Mouse (Mus musculus) layer of hippocampus, adult 9-11 months (tissue): Measurements from ENCODE around the gene Lmbr1.
A peak's percentile ranks its signal among the peaks of the same experiment; 100 is the strongest.

Source experiments
- DNase-seq: peaks from one replicate; pipeline ENCODE4 v3.0.0; 2022

The Lmbr1 gene

DNA sequence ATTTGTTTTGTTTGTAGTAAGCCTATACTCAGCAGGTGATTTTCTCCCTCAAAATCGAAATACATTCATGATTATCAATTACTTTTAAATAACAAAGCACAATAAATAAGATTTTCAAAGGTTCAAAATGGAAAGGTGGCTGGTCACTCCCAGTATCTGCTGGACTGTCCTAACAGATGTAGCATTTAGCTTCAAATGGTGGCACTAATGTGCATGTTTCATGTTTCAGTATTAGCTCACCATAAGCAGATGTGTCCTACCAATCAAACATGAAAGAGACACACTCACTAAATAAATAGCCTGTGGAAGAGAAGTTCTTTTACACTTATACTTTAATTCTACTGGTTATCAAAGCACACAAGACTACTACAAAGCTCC is 126.7 kb downstream of the Lmbr1 start:
- DNase-seq: no peak

DNA sequence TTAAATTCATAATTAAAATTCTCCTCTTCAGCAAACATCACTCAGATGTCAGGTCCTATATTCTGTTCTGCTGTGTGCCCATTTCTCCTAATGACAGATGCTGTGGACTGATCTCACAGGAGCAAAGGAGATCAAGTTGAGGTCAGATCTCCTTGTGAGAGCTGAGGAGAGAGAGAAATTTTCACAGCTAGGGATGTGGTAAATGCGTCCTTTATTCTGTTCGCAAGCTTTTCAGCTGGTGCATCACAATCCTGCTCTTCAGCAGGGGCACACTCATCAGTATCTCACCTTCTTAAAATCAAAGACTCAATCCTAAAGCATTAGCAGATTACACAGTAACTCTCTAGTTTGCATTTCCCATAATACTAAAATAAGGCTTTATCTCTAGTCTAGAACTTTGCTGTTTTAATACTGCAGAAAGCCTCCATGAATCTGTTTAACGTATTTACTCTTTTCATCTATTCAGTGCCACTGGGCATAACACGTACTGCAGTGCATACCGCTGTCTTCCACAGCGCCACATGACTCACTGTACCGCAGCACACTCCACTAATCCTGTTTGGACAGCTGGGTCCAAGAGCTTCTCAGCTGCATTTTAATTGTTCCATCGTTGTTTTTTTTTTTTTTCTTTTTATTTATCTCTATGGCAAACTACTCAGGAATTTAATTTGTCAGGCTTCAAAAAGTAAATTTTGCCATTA is 127.2 kb downstream of the Lmbr1 start:
- DNase-seq: no peak

DNA sequence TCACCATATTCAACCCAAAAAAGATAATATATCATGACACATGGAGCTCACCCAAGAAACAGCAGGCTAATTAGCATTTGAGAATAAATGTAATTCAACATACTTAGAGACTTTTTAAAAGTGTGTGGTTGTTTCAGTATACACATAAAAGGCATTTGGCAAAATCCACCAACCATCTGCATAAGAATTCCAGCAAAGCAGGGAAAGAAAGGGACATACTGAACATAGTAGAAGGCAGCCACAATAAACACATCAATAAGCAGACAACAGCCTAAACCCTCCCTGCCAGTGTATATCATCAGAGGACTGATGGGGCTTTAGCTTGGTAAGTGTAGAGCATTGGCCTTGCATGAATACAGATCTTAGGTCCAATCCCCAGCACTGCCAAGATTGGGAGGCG is 133.4 kb downstream of the Lmbr1 start:
- peak; percentile 29 for DNase-seq

DNA sequence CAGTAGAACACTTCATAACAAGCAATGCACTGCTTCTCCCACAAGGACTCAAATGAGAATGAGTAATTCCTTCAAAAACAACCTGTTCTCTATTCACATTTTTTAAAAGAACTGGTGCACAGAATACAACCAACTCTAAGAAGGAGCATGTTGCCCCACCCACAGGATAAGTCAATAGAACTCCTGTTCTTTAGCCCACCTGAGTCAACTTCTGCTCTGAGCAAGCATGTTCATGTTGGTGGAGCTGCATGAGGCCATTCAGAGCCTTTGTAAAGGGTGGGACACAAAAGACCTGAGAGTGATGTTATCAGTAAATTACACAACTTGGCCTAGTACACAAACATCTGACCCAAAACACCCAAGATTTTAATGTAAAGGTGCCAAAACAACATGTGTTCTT is 139.8 kb downstream of the Lmbr1 start:
- no peak for DNase-seq

DNA sequence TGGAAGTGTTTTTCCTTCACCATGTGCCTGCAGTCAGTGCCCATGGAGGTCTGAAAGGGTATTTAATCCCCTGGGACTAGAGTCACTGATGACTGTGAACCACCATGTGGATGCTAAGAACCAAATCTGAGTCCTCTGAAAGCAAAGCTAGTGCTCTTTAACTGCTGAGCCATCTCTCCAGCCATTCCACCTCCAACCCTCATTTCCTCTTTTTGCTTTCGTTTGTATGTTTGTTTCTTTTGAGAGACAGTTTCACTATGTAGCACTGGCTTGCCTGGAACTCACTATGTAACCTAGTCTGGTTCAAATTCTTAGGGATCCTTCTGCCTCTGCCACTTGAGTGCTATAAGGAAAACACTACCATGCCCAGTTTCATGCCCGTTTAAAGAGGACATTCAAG is 147.7 kb downstream of the Lmbr1 start:
- DNase-seq: no peak

GRCm38 (mm10) chr5:29224089-29224488 is 154.1 kb downstream of the Lmbr1 start:
- DNase-seq: no peak

GRCm38 (mm10) chr5:29217997-29218396 is 160.2 kb downstream of the Lmbr1 start:
- DNase-seq: no peak

- no peak for DNase-seq
These were observed 166.1 kb downstream of the Lmbr1 start for GRCm38 (mm10) chr5:29211980-29212555.

- DNase-seq: no peak
These were observed 172.5 kb downstream of the Lmbr1 start for GRCm38 (mm10) chr5:29205690-29206089.

GRCm38 (mm10) chr5:29199868-29200267 is 178.3 kb downstream of the Lmbr1 start:
- no peak for DNase-seq

DNA sequence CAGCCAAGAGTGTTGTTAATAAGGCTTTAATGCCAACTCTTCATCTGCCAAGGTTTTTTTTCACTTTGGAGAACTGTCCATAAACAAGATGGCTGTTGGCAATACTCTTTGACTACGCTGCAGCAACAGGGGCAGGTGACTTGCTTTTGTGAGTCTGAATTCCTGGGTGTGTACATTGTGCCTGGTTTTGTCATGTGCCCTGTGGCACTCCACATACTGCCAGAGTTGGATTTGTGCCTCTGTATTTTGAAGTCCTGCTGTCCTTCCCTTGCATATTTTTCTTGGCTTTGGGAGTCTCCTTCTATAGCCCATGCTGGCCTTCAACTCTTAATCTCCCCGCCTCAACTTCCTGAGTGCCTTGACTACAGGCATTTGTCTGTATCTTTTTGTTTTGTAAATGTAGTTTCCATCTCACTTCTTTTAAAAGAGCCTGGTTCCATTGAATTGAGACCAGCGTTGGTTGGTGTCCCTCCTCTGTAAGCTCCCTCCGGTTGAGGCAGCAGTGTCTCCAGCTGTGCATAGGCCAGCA is 179.2 kb downstream of the Lmbr1 start:
- DNase-seq: no peak

DNA sequence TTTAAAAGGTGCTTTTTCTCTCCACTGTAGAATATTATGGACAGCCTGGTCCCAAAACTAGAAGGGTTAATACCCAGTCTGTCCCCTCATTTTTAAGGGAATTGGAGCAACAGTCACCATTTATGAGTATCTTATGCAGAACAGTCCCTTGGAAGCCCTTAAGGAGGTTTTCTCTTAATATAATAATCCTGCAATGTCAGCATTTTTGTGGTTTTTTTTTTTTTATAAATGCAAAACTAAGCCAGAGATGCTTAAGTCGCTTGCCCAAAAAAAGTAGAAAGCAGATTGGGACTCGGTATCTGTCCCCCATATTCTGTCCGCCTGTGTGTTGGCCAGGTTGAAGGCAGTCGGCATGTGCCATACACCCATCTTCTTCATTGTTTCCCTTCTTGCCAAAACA is 181.0 kb downstream of the Lmbr1 start:
- no peak for DNase-seq

DNA sequence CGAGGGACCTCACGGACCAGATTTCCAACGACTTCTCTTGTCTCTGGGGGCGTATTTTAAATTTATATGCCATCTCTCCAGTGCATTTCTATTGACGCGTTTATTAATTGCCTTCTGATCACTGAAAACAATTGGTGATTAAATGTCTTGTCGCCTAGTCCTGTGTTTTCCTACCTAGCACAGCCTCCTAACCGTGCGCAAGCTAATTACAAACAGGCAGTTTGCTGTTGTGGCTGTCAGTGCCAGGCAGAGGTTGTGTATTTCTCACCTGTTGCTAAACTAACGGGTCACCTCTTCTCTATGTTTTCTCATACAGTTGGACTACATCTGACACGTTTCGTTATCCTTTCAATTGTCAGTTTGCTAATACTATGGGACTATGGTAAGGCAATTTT is 181.9 kb downstream of the Lmbr1 start:
- DNase-seq: no peak

- DNase-seq: peak; percentile 86
These were observed 182.5 kb downstream of the Lmbr1 start, which contains the start of gene Rnf32 for GRCm38 (mm10) chr5:29195570-29196263. Rnf32 (plus strand) TSS chr5:29195992.

DNA sequence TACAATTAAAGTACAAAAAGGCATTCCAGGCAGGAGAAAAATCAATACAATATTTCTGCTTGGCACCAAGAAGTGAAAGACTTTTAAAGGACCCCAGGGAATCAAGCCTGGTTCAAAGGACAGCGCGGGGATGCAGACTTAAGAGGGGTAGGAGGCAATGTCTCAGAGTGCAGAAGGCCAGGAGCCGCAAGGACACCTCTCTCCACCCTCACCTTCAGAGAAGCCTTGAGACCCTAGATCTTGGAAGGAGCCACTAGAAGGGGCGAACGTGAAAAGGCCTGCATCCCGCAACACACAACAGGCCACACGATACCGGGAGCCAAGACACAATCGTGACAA is 183.0 kb downstream of the Lmbr1 start:
- no peak for DNase-seq

DNA sequence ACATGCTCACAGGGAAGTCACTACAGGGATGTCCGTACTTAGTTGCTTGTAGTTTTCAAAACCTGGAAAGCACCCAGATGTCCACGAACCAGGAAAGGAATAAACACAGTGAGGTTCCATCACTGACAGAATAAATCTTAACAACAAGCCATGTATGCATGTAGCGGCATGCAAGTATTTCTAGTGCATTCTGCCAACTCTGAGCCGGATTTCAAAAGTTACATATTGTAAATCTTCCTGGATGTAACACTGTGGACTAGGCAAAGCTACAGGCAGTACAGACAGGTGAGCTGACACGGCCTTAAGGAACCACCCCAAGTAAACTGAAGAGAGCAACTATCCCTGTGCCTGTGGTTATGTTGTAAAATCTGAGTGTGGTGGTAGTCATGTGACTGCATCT is 191.4 kb downstream of the Lmbr1 start:
- no peak for DNase-seq
